ENCODE assay signal across 8 mouse cellular contexts in the genomic region with DNA sequence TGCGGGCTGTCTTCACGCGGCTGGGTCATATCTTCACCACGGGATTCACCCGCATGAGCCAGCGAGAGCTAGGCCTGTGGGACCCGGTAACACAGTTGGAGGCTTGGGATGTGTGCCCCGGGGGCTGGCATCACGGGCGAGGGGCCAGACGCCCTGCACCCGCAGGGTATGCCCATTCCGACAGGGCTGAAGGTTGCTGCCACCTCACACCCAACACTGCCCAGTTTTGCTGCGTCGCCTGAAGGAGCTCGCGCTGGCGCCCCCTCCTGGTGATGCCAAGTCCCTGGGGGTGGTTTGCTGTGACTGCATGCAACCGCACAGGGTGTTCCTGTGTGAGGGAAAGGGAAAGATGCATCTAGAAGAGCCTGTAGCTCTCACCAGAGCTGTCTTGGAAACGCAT. TPM values are rescaled to one million over a fixed set of nuclear protein-coding genes. Genes with fewer than 3 reads are reported as not detected.
A peak's percentile ranks its signal among the peaks of the same experiment; 100 is the strongest.
DNase-seq lines count a peak whose midpoint lies in the region; ATAC-seq and TF ChIP-seq lines count a peak whose summit lies in the region.

No protein-coding gene starts in this region.

- peak; percentile 57; the same call in 1 of the 2 replicates for ATAC-seq in forebrain, embryonic 11.5 days (replicated peaks; ENCODE audit: low FRiP score)

- no peaks in the 10 kb centered on the region for H3K9me3 ChIP-seq in ES-E14 (ENCODE audit: control insufficient read depth, insufficient read depth, low read depth, low read length)
- H3K9me3 ChIP-seq in forebrain, embryonic 11.5 days (ENCODE audit: control insufficient read depth, low read length), result no peaks in the 10 kb centered on the region

- H3K4me3 ChIP-seq in ES-E14 (ENCODE audit: insufficient read depth in 1 of 2, low read depth in 1 of 2, low read length in 2 of 2, poor library complexity in 1 of 2, severe bottlenecking in 1 of 2), result peak overlapping the region; percentile 24 to 59; a peak in 3 of 4 replicates
- no peak overlapping the region for H3K4me3 ChIP-seq in forebrain, embryonic 11.5 days (ENCODE audit: low read depth, low read length)
- H3K4me3 ChIP-seq in layer of hippocampus, adult 2 months, result 0 out of 2 replicates have a peak overlapping the region, but pooled peaks have one; percentile 22

- H3K4me2 ChIP-seq in forebrain, embryonic 11.5 days (ENCODE audit: low read depth, low read length, severe bottlenecking), result peak overlapping the region; percentile 27

- in situ Hi-C loops in ES-E14 (cut with MboI; ENCODE audit: low sequenced_read_pairs in 2 of 2, unreplicated experiment in 2 of 2), result no loop called here

- H3K27ac ChIP-seq in ES-E14 (ENCODE audit: insufficient read depth, low read depth, low read length, poor library complexity, severe bottlenecking), result no peak overlapping the region
- H3K27ac ChIP-seq in forebrain, embryonic 11.5 days (ENCODE audit: low read depth, low read length), result no peak overlapping the region
- no peak overlapping the region for H3K27ac ChIP-seq in layer of hippocampus, adult 2 months

- H3K27me3 ChIP-seq in forebrain, embryonic 11.5 days (ENCODE audit: control insufficient read depth, insufficient read depth, low read length), result peaks cover 29% of the 10 kb centered on the region

- H3K9ac ChIP-seq in ES-E14 (ENCODE audit: insufficient read depth, low read depth, low read length, poor library complexity, severe bottlenecking), result no peak overlapping the region; the same call in 1 of the 2 replicates
- H3K9ac ChIP-seq in forebrain, embryonic 11.5 days (ENCODE audit: low read length), result no peak overlapping the region

- DNase-seq in ES-E14 (ENCODE audit: low read depth, low spot score), result no peak
- peak; percentile 74 for DNase-seq in brain, embryonic 14.5 days (ENCODE audit: low read depth)
- DNase-seq in forebrain, embryonic 11.5 days (ENCODE audit: low spot score), result peak; percentile 88
- DNase-seq in heart, postnatal 25 days (ENCODE audit: low spot score), result peak; percentile 62
- DNase-seq in layer of hippocampus, adult 2 months (ENCODE audit: low spot score in 2 of 2), result peak; percentile 74 to 85
- DNase-seq in lung, postnatal 10 days, result peak; percentile 90
- peak; percentile 77 for DNase-seq in ovary, postnatal 36 days (ENCODE audit: low spot score)
- DNase-seq in thymus, postnatal 25 days, result peak; percentile 88

- intact Hi-C loops in heart, postnatal 25 days (cut with DNase I), result loop anchor here (1.0 to 5.0 kb wide), 3 partner anchors 21 to 365 kb away; partner anchors contain the start of gene Ankrd13b

- WGBS in forebrain, embryonic 11.5 days, result 12% methylated on average over 20 of the region's 20 CpGs

- no peak for TF ChIP-seq POLR2A in brain, embryonic 14.5 days (IDR thresholded peaks at IDR 0.05; ENCODE audit: borderline replicate concordance, extremely low read depth, insufficient read depth, insufficient read length, poor library complexity, severe bottlenecking)

- H3K4me1 ChIP-seq in ES-E14 (ENCODE audit: control insufficient read depth in 2 of 2, insufficient read depth in 2 of 2, low read length in 2 of 2, poor library complexity in 1 of 2), result peaks cover 0 to 29% of the 10 kb centered on the region in 2 experiments; a peak in 1 of 4 replicates
- H3K4me1 ChIP-seq in forebrain, embryonic 11.5 days (replicated peaks; ENCODE audit: control insufficient read depth, insufficient read depth, low read length), result peaks cover 2% of the 10 kb centered on the region; the same call in 1 of the 2 replicates

- no peaks in the 10 kb centered on the region for H3K36me3 ChIP-seq in ES-E14 (ENCODE audit: control insufficient read depth, insufficient read depth, low read length, poor library complexity, severe bottlenecking)
- peaks cover 5% of the 10 kb centered on the region; the same call in 1 of the 2 replicates for H3K36me3 ChIP-seq in forebrain, embryonic 11.5 days (ENCODE audit: control insufficient read depth, insufficient read depth, low read length)

- TF ChIP-seq CTCF in brain, embryonic 14.5 days (IDR thresholded peaks at IDR 0.05; ENCODE audit: borderline replicate concordance, extremely low read depth, insufficient read depth, insufficient read length), result peak; percentile 75
- peak; percentile 94 for TF ChIP-seq CTCF in layer of hippocampus, adult 2 months (conservative IDR thresholded peaks at IDR 0.05)

TF ChIP-seq in ES-E14, 5 proteins besides CTCF, POLR2A, EP300 and RAD21:
- TF ChIP-seq CHD2 (IDR thresholded peaks at IDR 0.05; ENCODE audit: low read depth, low read length) (no peak), MAFK (IDR thresholded peaks at IDR 0.05; ENCODE audit: insufficient read depth, low read depth, low read length) (0 out of 2 replicates have a peak, but pooled peaks have one; percentile 3), ZNF384 (IDR thresholded peaks at IDR 0.05; ENCODE audit: low read depth, low read length) (no peak), HCFC1 (IDR thresholded peaks at IDR 0.05; ENCODE audit: borderline replicate concordance, insufficient read depth, low read length) (no peak), ZC3H11A (IDR thresholded peaks at IDR 0.05; ENCODE audit: borderline replicate concordance, low read depth, low read length) (0 out of 2 replicates have a peak, but pooled peaks have one; percentile 0)

RNA-seq across cellular contexts. Expression of gene Coro6, which starts 5.6 kb away (rescaled TPM):
- 0.48 and 0.80 TPM in 2 replicates for total RNA-seq in ES-E14 (2012; rRNA removed)
- 1.1 and 1.9 TPM in 2 replicates for polyA plus RNA-seq in brain, embryonic 14.5 days (2012; rRNA removed)
- 0.08 and 0.40 TPM in 2 replicates for polyA plus RNA-seq in forebrain, embryonic 11.5 days (2014; fragmentation: Nextera tagmentation; extraction: Ambion mirVana)
- total RNA-seq in heart, postnatal 25 days (2021), result 100 to 1,000 TPM; 203 to 217 TPM
- 10 to 100 TPM; 12.7 to 14.1 TPM for total RNA-seq in layer of hippocampus, adult 2 months (2021)

RNA-seq across cellular contexts. Expression of gene Ankrd13b, which starts 21.7 kb away (rescaled TPM):
- total RNA-seq in ES-E14 (2012; rRNA removed), result 7.0 and 10.7 TPM in 2 replicates
- 280 and 349 TPM in 2 replicates for polyA plus RNA-seq in brain, embryonic 14.5 days (2012; rRNA removed)
- polyA plus RNA-seq in forebrain, embryonic 11.5 days (2014; fragmentation: Nextera tagmentation; extraction: Ambion mirVana), result 19.0 and 22.0 TPM in 2 replicates
- total RNA-seq in heart, postnatal 25 days (2021), result 10 to 100 TPM; 10.7 to 11.7 TPM
- 10 to 100 TPM; 80.1 to 81.7 TPM for total RNA-seq in layer of hippocampus, adult 2 months (2021)

RNA-seq across cellular contexts. Expression of gene Git1, which starts 25.6 kb away (rescaled TPM):
- 43.1 and 55.2 TPM in 2 replicates for total RNA-seq in ES-E14 (2012; rRNA removed)
- polyA plus RNA-seq in brain, embryonic 14.5 days (2012; rRNA removed), result 71.0 and 104 TPM in 2 replicates
- polyA plus RNA-seq in forebrain, embryonic 11.5 days (2014; fragmentation: Nextera tagmentation; extraction: Ambion mirVana), result 19.2 and 21.2 TPM in 2 replicates
- total RNA-seq in heart, postnatal 25 days (2021), result 10 to 100 TPM; 51.3 TPM
- total RNA-seq in layer of hippocampus, adult 2 months (2021), result 100 to 1,000 TPM; 295 to 316 TPM

RNA-seq across cellular contexts. Expression of gene Abhd15, which starts 47.1 kb away (rescaled TPM):
- total RNA-seq in ES-E14 (2012; rRNA removed), result 1.6 and 1.7 TPM in 2 replicates
- 0.57 and 0.75 TPM in 2 replicates for polyA plus RNA-seq in brain, embryonic 14.5 days (2012; rRNA removed)
- 3.3 TPM in 2 replicates for polyA plus RNA-seq in forebrain, embryonic 11.5 days (2014; fragmentation: Nextera tagmentation; extraction: Ambion mirVana)
- total RNA-seq in heart, postnatal 25 days (2021), result 1 to 10 TPM; 1.9 to 2.0 TPM
- 1 to 10 TPM; 1.4 to 1.7 TPM for total RNA-seq in layer of hippocampus, adult 2 months (2021)

RNA-seq across cellular contexts. Expression of gene Trp53i13, which starts 48.0 kb away (rescaled TPM):
- 18.4 and 23.5 TPM in 2 replicates for total RNA-seq in ES-E14 (2012; rRNA removed)
- 11.6 and 16.6 TPM in 2 replicates for polyA plus RNA-seq in brain, embryonic 14.5 days (2012; rRNA removed)
- polyA plus RNA-seq in forebrain, embryonic 11.5 days (2014; fragmentation: Nextera tagmentation; extraction: Ambion mirVana), result 32.2 and 35.8 TPM in 2 replicates
- 1 to 10 TPM; 8.4 to 9.6 TPM for total RNA-seq in heart, postnatal 25 days (2021)
- total RNA-seq in layer of hippocampus, adult 2 months (2021), result 1 to 10 TPM; 5.7 to 7.4 TPM

Comparison
In these comparisons a context has a peak if more than half of its experiments do, and no peak if none do; other contexts are left out.
1. RNA of gene Coro6, which starts 5.6 kb away (total RNA-seq): 203 to 217 TPM in heart, postnatal 25 days; 12.7 to 14.1 TPM in layer of hippocampus, adult 2 months and 0.48 to 0.80 TPM in ES-E14; every median in the first group is over 10 times any median in the second.